Comparison of ENCODE assay signal across 8 mouse cellular contexts in genomic region chr8:13213479-13214268, GRCm38 (mm10). TPM values are rescaled to one million over a fixed set of nuclear protein-coding genes. Genes with fewer than 3 reads are reported as not detected.
DNase-seq lines count a peak whose midpoint lies in the region; ATAC-seq and TF ChIP-seq lines count a peak whose summit lies in the region.

No protein-coding gene starts in this region.

- intact Hi-C loops in heart, postnatal 14 days (cut with DNase I), result loop anchor here (1.0 to 5.0 kb wide), 3 partner anchors 66 to 317 kb away; no protein-coding TSS in a partner anchor

- TF ChIP-seq EP300 in stomach, postnatal 0 days (optimal IDR thresholded peaks at IDR 0.05), result no peak

- peak; percentile 91 for DNase-seq in forebrain, embryonic 14.5 days (ENCODE audit: low spot score)
- DNase-seq in heart, postnatal 14 days, result peak; percentile 87 to 91
- DNase-seq in large intestine, adult 2 months (ENCODE audit: low read depth, low spot score), result peak; percentile 86
- peak; percentile 91 for DNase-seq in stomach, postnatal 0 days (ENCODE audit: low spot score)

- no peak overlapping the region for H3K9ac ChIP-seq in forebrain, embryonic 14.5 days (ENCODE audit: low read length)
- no peak overlapping the region for H3K9ac ChIP-seq in liver, embryonic 16.5 days (ENCODE audit: low read depth, low read length)
- H3K9ac ChIP-seq in neural tube, embryonic 12.5 days, result no peak overlapping the region
- H3K9ac ChIP-seq in stomach, postnatal 0 days (ENCODE audit: low read length), result no peak overlapping the region

- peaks cover 58% of the 10 kb centered on the region for H3K4me1 ChIP-seq in E14TG2a.4 (replicated peaks; ENCODE audit: low read depth, low read length)
- H3K4me1 ChIP-seq in forebrain, embryonic 14.5 days (ENCODE audit: control insufficient read depth, insufficient read depth, low read length), result 0 out of 2 replicates have a peak, but pooled peaks cover 8% of the 10 kb centered on the region
- H3K4me1 ChIP-seq in liver, embryonic 16.5 days (ENCODE audit: control insufficient read depth, low read depth, low read length), result peaks cover 22% of the 10 kb centered on the region
- peaks cover 10% of the 10 kb centered on the region for H3K4me1 ChIP-seq in neural tube, embryonic 12.5 days
- no peaks in the 10 kb centered on the region for H3K4me1 ChIP-seq in stomach, postnatal 0 days (replicated peaks; ENCODE audit: control insufficient read depth, insufficient read depth)

- H3K4me2 ChIP-seq in forebrain, embryonic 14.5 days (ENCODE audit: low read length), result no peak overlapping the region
- H3K4me2 ChIP-seq in liver, embryonic 16.5 days (ENCODE audit: low read depth, low read length), result 0 out of 2 replicates have a peak overlapping the region, but pooled peaks have one; percentile 19
- peak overlapping the region; percentile 40; the same call in 1 of the 2 replicates for H3K4me2 ChIP-seq in neural tube, embryonic 12.5 days (replicated peaks)
- H3K4me2 ChIP-seq in stomach, postnatal 0 days (replicated peaks; ENCODE audit: low read depth), result no peak overlapping the region

- H3K4me3 ChIP-seq in E14TG2a.4 (replicated peaks; ENCODE audit: low read length), result peak overlapping the region; percentile 39
- H3K4me3 ChIP-seq in forebrain, embryonic 14.5 days (ENCODE audit: low read depth, low read length), result no peak overlapping the region
- no peak overlapping the region for H3K4me3 ChIP-seq in liver, embryonic 16.5 days (ENCODE audit: low read depth, low read length)
- no peak overlapping the region for H3K4me3 ChIP-seq in neural tube, embryonic 12.5 days
- H3K4me3 ChIP-seq in stomach, postnatal 0 days (ENCODE audit: low read depth, low read length), result no peak overlapping the region

- H3K9me3 ChIP-seq in E14TG2a.4 (ENCODE audit: low read length), result no peaks in the 10 kb centered on the region
- no peaks in the 10 kb centered on the region for H3K9me3 ChIP-seq in forebrain, embryonic 14.5 days (replicated peaks; ENCODE audit: control insufficient read depth, low read length)
- no peaks in the 10 kb centered on the region for H3K9me3 ChIP-seq in liver, embryonic 16.5 days (replicated peaks; ENCODE audit: control insufficient read depth, low read length)
- no peaks in the 10 kb centered on the region for H3K9me3 ChIP-seq in neural tube, embryonic 12.5 days
- no peaks in the 10 kb centered on the region for H3K9me3 ChIP-seq in stomach, postnatal 0 days (ENCODE audit: control insufficient read depth, low read length)

- no peaks in the 10 kb centered on the region for H3K36me3 ChIP-seq in E14TG2a.4 (ENCODE audit: insufficient read depth, low read length)
- H3K36me3 ChIP-seq in forebrain, embryonic 14.5 days (ENCODE audit: control insufficient read depth, insufficient read depth, low read length), result no peaks in the 10 kb centered on the region
- no peaks in the 10 kb centered on the region for H3K36me3 ChIP-seq in liver, embryonic 16.5 days (ENCODE audit: control insufficient read depth, insufficient read depth)
- no peaks in the 10 kb centered on the region for H3K36me3 ChIP-seq in neural tube, embryonic 12.5 days
- H3K36me3 ChIP-seq in stomach, postnatal 0 days (ENCODE audit: control insufficient read depth, insufficient read depth, low read length), result no peaks in the 10 kb centered on the region

- TF ChIP-seq CTCF in E14TG2a.4 (conservative IDR thresholded peaks at IDR 0.05; ENCODE audit: low read length), result peak; percentile 73
- TF ChIP-seq CTCF in stomach, postnatal 0 days (IDR thresholded peaks at IDR 0.05; ENCODE audit: low read depth), result peak; percentile 93

- WGBS in forebrain, embryonic 14.5 days, result 24% methylated on average over 10 of the region's 10 CpGs
- WGBS in large intestine, adult 2 months, result 31% methylated on average over 10 of the region's 10 CpGs
- WGBS in liver, embryonic 16.5 days (ENCODE audit: insufficient replicate concordance), result 6% methylated on average over 10 of the region's 10 CpGs
- 29% methylated on average over 10 of the region's 10 CpGs for WGBS in neural tube, embryonic 12.5 days
- 22% methylated on average over 10 of the region's 10 CpGs for WGBS in stomach, postnatal 0 days

- no peak overlapping the region for H3K27ac ChIP-seq in forebrain, embryonic 14.5 days (ENCODE audit: low read depth, low read length)
- peak overlapping the region; percentile 28; the same call in 1 of the 2 replicates for H3K27ac ChIP-seq in liver, embryonic 16.5 days (ENCODE audit: low read length)
- no peak overlapping the region for H3K27ac ChIP-seq in neural tube, embryonic 12.5 days
- no peak overlapping the region for H3K27ac ChIP-seq in stomach, postnatal 0 days (replicated peaks)

- 0 out of 2 replicates have a peak, but pooled peaks have one; percentile 36 for ATAC-seq in cerebellum, adult (ENCODE audit: insufficient number of reproducible peaks, low FRiP score, low TSS enrichment)
- peak; percentile 86 for ATAC-seq in forebrain, embryonic 14.5 days
- peak; percentile 66 for ATAC-seq in liver, embryonic 16.5 days (ENCODE audit: low read depth)
- ATAC-seq in neural tube, embryonic 12.5 days (ENCODE audit: low FRiP score, low read depth), result peak; percentile 76
- ATAC-seq in stomach, postnatal 0 days (ENCODE audit: low FRiP score, low TSS enrichment), result peak; percentile 73

- H3K27me3 ChIP-seq in E14TG2a.4 (ENCODE audit: insufficient read depth, low read length), result no peaks in the 10 kb centered on the region
- no peaks in the 10 kb centered on the region for H3K27me3 ChIP-seq in forebrain, embryonic 14.5 days (replicated peaks; ENCODE audit: control insufficient read depth, insufficient read depth, low read length)
- H3K27me3 ChIP-seq in liver, embryonic 16.5 days (ENCODE audit: control insufficient read depth, insufficient read depth, low read depth, low read length), result no peaks in the 10 kb centered on the region
- no peaks in the 10 kb centered on the region for H3K27me3 ChIP-seq in neural tube, embryonic 12.5 days (replicated peaks)
- H3K27me3 ChIP-seq in stomach, postnatal 0 days (ENCODE audit: control insufficient read depth, insufficient read depth, low read length), result no peaks in the 10 kb centered on the region

RNA-seq across cellular contexts. Expression of gene Grtp1, which starts 13.3 kb away (rescaled TPM):
- polyA plus RNA-seq in forebrain, embryonic 14.5 days (2014; fragmentation: Nextera tagmentation; extraction: Ambion mirVana), result 25.8 and 27.6 TPM in 2 replicates
- 1 to 10 TPM; 2.8 to 2.9 TPM for total RNA-seq in heart, postnatal 14 days (2021)
- 67.3 and 69.4 TPM in 2 replicates for polyA plus RNA-seq in large intestine, adult 2 months (2012; rRNA removed)
- 6.8 and 8.8 TPM in 2 replicates for polyA plus RNA-seq in liver, embryonic 16.5 days (2015; fragmentation: Nextera tagmentation; extraction: Ambion mirVana)
- polyA plus RNA-seq in neural tube, embryonic 12.5 days (2016; fragmentation: Nextera tagmentation; extraction: Ambion mirVana), result 11.1 and 11.3 TPM in 2 replicates
- 30.6 and 31.8 TPM in 2 replicates for polyA plus RNA-seq in stomach, postnatal 0 days (2015; fragmentation: Nextera tagmentation; extraction: Ambion mirVana)

RNA-seq across cellular contexts. Expression of gene Adprhl1, which starts 40.3 kb away (rescaled TPM):
- not detected in 2 replicates for polyA plus RNA-seq in forebrain, embryonic 14.5 days (2014; fragmentation: Nextera tagmentation; extraction: Ambion mirVana)
- total RNA-seq in heart, postnatal 14 days (2021), result 100 to 1,000 TPM; 380 to 433 TPM
- polyA plus RNA-seq in large intestine, adult 2 months (2012; rRNA removed), result not detected in 2 replicates
- 0.34 and 0.77 TPM in 2 replicates for polyA plus RNA-seq in liver, embryonic 16.5 days (2015; fragmentation: Nextera tagmentation; extraction: Ambion mirVana)
- polyA plus RNA-seq in neural tube, embryonic 12.5 days (2016; fragmentation: Nextera tagmentation; extraction: Ambion mirVana), result 0.45 and 0.47 TPM in 2 replicates
- polyA plus RNA-seq in stomach, postnatal 0 days (2015; fragmentation: Nextera tagmentation; extraction: Ambion mirVana), result 0.42 and 0.50 TPM in 2 replicates

RNA-seq across cellular contexts. Expression of gene Lamp1, which starts 54.7 kb away (rescaled TPM):
- polyA plus RNA-seq in forebrain, embryonic 14.5 days (2014; fragmentation: Nextera tagmentation; extraction: Ambion mirVana), result 267 and 274 TPM in 2 replicates
- 100 to 1,000 TPM; 328 to 332 TPM for total RNA-seq in heart, postnatal 14 days (2021)
- polyA plus RNA-seq in large intestine, adult 2 months (2012; rRNA removed), result 411 and 537 TPM in 2 replicates
- polyA plus RNA-seq in liver, embryonic 16.5 days (2015; fragmentation: Nextera tagmentation; extraction: Ambion mirVana), result 181 and 197 TPM in 2 replicates
- 247 and 255 TPM in 2 replicates for polyA plus RNA-seq in neural tube, embryonic 12.5 days (2016; fragmentation: Nextera tagmentation; extraction: Ambion mirVana)
- polyA plus RNA-seq in stomach, postnatal 0 days (2015; fragmentation: Nextera tagmentation; extraction: Ambion mirVana), result 260 and 278 TPM in 2 replicates

Comparison
In these comparisons a context has a peak if more than half of its experiments do, and no peak if none do; other contexts are left out.
1. ATAC-seq: peak in every context shown above with its lines; median percentile 86 in forebrain, embryonic 14.5 days; 76 in neural tube, embryonic 12.5 days; 73 in stomach, postnatal 0 days; 66 in liver, embryonic 16.5 days; 36 in cerebellum, adult.
2. H3K4me2 ChIP-seq: peak in liver, embryonic 16.5 days (single experiment) and neural tube, embryonic 12.5 days (single experiment); none in forebrain, embryonic 14.5 days (single experiment) and stomach, postnatal 0 days (single experiment).
3. Peak in every context shown above with its lines, with median percentiles within 50 percentile points of each other: DNase-seq.